Mouse (Mus musculus): ENCODE data around the gene Coq4. TPM values are rescaled to one million over a fixed set of nuclear protein-coding genes. Genes with fewer than 3 reads are reported as not detected.
"Not testable (repeated sequence)": the region's sequence is repeated elsewhere in the genome, so short reads cannot be mapped to it uniquely, and the experiment has no call there.

Gene Coq4
- total RNA-seq (2021): 10 to 100 TPM; 14.3 to 17.5 TPM

DNA sequence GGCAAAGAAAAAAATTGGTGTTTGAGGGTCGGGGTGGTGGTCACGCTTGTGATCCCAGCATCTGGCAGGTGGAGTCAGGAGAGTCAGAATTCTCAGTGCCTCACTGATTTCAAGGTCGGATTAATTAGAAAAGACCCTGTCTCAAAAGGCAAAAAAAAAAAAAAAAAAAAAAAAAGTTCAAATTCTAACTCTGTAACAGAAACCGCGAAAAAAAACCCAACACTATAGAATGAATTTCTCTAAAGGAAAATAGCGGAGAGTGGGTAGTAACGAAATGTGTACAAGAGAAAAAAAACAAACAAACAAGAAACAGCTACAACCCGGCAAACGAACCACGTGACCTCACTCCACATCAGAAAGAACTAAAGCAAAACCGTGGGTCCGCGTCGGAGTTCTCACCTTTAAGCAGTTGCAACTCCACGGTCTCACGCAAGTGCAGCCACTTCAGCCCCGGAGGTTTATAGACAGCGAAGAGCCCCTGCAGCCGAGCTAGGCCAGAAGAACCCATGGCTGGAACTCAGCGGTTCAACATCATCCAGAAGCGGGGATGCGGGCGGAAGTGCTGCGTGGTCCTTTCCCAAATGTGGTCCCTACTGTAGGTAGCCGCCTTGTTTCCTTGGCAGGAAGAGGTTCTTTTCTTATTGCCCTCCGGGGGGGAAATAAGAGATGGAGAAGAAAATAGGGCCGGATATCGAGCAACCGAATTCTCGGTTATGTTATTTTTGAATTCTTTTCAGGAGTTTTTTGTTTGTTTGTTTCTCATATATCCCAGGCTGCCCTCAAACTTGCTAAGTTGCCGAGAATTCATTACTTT is at the start of gene Coq4:
Coq4 (plus strand) TSS at position 390 of the 814 bp plus-strand sequence.
- intact Hi-C loops (cut with DNase I): no loop called here
- peak; percentile 95 for DNase-seq

DNA sequence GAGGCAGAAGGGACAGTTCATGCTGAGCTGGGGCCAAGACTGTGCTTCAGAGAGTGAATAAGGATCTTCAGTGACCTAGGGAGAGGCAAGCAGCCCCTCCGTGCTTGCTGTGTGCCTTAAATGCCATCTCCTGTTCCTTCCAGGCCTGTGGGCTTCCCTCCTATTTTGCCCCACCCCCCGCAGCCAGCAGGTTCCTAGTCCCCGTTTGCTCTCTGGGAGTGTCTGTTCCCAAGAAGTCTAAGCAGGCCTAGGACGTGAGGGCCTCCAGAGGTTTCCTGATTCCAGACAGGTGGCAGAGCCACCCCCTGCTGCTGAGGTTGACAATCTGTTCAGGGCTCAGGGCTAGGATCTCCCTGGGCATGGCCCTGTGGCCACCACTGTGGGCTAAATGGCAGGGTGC is 48.5 kb upstream of the Coq4 start:
- no peak for DNase-seq
- intact Hi-C loops (cut with DNase I): no loop called here

DNA sequence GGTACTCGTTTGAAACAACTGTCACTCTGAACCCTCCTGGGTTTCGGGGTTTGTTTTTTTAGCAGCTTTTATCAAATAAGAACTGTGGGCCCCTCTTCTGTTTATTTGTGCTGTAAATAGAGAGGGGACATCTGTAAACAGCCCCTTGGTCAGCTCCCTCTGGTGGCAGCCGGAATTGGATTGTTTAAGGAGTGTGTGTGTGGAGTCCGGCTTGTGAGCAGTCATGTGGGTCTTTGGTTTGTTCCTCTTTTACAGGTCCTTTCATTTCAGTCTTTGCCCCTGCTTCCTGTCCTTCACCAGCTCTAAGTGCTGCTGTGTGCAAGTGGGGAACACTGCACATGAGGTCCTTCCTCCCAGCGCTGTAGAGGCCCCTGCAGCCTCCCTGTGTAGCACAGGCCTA is 47.9 kb upstream of the Coq4 start:
- intact Hi-C loops (cut with DNase I): no loop called here
- DNase-seq: no peak

DNA sequence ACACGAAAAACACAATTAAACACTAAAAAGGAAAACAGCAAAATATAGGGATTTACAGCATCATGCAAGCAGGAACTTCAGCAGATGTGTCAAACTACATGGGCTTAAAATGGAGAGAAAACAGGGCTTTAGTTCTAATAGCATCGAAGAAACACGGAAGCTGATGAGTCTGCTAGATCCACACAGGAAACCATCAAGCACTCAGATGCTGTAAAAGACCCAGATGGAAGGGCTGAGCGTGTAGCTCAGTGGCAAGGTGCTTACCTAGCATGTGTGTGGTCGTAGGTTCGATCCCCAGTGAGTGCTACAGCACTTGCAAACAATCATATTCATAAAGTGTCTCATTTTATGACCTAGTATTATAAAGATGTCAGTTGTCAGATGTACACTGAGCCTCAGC is 46.1 kb upstream of the Coq4 start:
- intact Hi-C loops (cut with DNase I): no loop called here
- DNase-seq: no peak

DNA sequence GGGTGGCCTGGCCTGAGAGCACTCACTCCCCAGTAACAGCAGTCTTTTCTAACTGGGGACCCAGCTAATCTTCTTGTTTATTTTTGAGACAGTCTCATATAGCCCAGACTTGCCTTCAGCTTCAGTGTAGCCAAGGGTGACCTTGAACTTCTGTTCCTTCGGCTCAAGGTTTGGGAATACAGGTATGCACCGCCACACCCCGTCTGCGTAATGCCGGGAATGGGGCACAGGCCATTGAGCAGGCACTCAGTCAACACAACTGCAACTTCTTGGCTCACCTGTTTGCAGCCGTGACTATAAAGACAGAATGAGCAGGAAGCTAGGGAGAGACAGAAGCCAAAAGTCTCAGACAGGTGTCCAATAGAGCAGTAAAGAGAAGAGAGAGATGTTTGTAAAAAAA is 43.0 kb upstream of the Coq4 start:
- DNase-seq: no peak
- intact Hi-C loops (cut with DNase I): no loop called here

DNA sequence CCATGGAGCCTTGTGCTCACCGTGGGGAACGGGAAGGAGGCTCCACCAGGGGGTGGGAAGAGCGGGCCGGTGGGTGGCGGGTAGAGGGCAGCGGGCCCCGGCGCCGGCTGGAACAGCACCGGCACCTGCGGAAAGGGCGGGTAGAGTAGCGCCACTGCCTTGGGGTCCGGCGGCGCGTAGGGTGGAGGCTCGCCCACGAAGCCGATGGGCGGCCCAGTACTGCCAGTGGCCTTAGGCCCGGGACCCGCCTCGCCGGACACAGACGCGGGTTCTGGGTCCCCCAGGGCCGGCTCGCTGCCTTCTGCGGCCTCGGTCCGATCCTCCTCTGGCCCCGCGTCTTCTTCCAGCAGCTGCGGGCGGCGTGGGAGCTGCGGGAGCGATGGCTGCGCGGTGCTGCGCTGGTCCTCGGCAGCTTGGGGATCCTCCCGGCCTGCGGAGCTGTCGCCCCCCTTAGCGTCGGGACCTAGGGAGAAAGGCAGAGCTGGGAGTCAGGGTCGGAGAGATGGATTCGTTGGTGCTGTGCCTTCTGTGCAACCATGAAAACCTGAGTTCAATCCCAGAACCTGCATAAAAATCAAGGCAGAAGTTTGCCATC is 40.0 kb upstream of the Coq4 start:
- intact Hi-C loops (cut with DNase I): no loop called here
- DNase-seq: no peak

DNA sequence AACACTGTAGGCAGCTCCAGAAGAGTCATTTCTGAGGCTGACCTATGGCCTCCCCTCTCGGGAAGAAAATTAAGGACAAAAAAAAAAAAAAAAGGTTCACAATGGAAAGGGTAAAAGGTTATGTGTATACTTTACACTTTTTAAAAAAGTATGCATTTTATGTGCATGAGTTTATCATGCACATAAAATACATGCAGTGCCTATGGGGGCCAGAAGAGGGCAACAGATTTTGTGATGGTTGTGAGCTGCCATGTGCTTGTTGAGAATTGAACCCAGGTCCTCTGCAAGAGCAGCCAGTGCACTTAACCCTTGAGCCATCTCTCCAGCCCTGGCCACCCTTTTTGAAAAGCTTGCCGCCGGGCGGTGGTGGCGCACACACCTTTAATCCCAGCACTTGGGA is 39.4 kb upstream of the Coq4 start:
- no peak for DNase-seq

DNA sequence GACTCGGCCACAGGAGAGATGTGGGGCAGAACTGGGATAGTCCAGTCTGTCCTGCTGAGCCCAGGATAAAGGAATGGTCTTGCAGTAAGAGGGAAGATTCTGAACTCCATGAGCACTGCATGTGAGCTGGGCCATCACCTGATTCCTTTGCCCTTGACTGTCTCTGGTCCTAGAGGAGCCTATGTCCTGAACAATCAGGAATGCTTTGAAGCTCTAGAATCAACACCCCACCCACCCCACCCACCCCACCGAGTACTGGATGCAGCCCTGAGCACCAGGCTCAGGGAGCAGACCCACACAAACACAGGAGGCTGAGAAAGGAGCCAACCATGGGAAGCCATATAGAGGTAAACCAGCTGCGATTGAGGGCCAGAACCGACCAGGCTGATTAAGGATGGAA is 38.8 kb upstream of the Coq4 start:
- no peak for DNase-seq
- intact Hi-C loops (cut with DNase I): no loop called here

More for the DNA sequence above, 39.4 kb upstream of the Coq4 start:
- intact Hi-C loops (cut with DNase I): no loop called here

DNA sequence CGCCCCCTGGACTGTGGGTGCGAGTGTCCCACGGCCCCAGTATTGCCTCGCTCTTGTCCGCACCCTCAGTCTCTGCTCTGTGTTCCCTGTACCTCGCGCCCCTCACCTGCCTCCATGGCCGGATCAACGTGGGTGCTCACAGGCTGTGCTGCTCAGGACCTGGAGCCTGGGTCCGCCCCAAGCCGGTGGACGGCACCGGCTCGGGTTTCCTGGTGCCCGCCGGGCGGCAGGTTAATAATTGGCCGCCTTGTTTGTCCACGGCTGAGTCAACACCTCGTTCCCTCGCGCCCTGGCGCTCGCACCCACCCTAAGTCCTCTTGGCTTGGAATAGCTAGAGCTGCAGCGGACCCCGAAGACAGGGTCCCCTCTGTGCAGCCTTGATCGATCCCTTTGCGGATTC is 35.8 kb upstream of the Coq4 start, which contains the start of gene Gm13420:
Gm13420 (minus strand) TSS at position 189 of the 400 bp plus-strand sequence.
- intact Hi-C loops (cut with DNase I): no loop called here
- DNase-seq: no peak

DNA sequence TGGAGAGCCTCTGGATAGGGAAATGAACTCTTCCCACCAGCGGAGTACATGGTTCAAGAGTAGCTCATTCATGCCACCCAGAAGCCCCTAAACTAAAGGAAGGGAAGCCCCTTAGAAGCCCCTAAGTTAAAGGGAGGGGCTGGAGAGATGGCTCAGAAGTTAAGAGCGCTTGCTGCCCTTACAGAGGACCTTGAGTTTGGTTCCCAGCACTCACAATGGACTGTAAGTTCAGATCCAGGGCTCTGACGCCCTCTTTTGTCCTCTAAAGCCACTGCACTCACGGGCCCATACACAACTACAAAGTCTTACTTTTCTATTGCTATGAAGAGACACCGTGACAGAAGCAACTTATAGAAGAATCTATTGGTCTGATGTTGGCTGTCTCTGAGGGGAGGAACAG is 34.9 kb upstream of the Coq4 start:
- DNase-seq: no peak
- intact Hi-C loops (cut with DNase I): no loop called here

DNA sequence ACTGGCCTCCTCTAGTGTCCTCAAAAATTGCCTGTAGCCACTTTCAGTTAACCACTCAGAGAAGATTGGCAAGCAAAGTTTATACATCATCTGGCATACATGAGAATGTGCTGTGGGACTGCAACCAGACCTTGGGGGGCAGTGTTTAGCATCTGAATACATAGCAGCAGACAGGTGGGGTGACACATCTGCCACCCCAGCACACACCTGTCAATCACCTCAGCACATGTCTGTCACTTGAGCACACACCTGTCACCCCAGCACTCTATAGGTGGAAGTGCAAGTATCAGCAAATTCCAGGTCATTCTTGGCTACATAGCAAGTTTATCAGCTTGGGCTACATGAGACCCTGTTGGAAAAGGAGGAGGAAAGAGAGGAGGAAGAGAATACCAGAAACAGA is 31.6 kb upstream of the Coq4 start:
- intact Hi-C loops (cut with DNase I): no loop called here
- no peak for DNase-seq

DNA sequence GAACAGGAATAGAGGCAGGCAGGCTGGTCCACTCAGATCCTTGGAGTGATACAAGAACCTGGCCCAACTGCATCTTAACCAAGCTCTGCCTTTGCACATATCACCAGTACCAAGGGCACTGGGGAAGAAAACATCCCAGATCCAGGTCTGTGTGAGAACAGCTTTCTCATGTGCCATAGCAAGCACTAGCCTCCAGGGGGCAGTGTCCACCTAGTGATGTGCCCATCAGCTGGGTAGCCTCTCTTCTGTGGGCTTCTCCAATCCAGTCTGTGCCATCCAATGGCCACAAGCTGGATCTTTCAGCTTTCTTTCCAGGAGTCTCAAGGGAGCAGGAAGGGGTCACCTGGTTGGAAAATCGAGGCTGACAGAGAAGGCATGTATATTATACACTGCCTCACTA is 22.5 kb upstream of the Coq4 start:
- intact Hi-C loops (cut with DNase I): loop anchor here (2.0 kb wide), 2 partner anchors 52 to 94 kb away; no protein-coding TSS in a partner anchor
- peak; percentile 51 to 77 for DNase-seq

DNA sequence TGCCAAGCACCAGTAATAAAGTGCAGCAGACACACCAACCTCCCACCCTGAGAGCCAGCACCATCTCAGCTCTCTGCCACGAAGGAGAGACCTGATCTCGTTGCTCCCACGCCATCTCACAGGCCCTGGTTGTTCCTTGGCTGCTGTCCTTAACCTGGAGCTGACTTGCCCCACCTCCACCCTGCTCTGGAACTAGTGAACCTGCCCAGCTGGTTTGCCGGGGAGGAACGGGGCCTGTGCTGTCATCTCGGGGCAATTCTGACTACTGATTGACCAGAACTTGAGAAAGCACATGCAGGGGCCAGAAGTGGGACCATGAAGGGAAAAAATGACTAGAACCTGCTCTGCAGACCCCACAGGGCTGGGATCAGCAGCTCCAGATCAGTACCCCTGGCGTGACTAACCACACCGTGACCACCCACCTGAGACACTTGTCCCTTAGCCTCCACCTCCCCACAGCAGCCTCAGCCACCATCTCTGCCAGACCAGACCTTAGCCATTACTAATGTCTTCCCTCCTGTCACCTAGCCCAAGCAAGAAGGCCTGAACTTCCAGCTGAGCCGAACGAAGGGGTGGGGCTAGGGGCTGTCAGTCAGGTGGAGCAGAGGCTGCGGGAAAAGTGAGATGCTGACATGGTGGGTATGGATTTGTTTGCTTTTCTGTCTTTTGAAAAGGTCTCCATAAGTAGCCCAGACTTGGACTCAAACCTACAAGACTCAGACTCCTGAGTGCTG is 19.1 kb upstream of the Coq4 start:
- intact Hi-C loops (cut with DNase I): no loop called here
- DNase-seq: no peak

DNA sequence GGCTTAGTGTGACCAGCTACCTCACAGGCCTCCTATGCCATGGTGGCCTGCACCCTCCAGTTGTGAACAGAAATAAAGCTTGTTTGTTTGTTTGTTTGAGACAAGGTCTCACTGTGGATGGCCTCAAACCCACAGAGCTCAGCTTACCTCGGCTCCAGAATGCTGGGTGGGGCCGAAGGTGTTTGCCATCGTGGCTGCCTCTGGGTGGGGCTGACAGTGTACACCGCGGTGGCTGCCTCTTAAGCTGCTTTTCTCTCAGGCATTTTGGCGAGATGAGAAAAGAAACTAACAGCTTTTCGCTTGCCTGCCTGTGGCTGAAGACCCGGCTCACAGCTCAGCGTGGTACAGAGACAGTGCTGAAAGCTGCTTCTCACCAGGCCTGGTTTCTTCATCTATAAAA is 18.4 kb upstream of the Coq4 start:
- DNase-seq: no peak
- intact Hi-C loops (cut with DNase I): no loop called here

DNA sequence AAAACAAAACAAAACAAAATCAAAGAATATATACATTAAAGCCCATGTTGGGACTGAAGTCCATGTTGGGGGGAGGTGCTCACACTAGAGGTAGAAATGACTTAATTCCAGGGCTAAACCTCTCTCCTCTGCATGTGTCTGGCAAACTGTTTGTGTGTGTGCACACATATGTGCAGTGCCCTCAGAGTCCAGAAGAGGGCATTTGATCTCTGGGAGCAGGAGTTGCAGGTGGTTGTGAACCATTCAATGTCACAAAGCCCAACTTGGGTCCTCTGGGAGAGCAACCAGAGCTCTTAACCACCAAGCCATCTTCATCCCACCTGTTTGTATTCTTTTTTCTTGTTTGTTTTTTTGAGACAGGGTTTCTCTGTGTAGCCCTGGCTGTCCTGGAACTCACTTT is 17.1 kb upstream of the Coq4 start:
- intact Hi-C loops (cut with DNase I): no loop called here
- no peak for DNase-seq

DNA sequence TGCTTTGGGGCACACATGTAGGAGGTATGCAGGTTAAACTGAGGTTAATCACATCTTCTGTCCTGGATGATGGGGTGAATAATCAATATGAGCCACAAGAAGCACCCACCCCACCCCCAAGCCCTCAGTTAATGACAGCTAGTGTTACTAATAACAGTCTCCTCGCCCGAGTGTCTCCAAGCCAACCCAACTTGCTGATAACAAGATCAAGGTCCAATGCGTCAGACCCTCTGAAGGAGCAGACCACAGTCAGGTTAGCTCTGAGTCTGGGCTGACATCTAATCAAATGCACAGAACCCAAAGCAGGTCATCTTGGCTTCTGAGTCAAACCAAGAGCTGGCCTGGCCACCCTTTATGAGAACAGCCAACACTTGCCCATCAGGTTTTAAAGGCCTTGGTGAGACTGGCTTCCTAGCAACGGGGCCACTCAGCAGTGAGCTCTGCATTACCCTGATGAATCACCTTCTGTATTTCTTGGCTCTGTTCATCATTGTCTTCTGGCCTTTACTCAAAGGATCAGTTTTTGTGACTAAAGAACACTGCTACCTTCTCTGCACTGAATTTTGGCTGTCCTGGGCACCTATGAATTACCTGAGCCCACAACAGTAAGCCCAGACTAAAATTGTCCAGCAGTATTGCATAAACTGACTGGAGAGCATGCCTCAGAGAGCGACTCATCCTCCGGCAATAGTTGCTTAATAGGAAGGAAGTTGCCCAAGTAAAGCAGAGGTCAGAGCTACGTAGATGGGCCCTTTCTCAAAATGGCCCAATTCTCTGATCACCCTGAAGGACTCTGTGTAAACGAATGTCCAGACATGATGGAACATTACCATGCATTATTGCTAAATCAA is 15.5 kb upstream of the Coq4 start:
- DNase-seq: no peak
- intact Hi-C loops (cut with DNase I): no loop called here

DNA sequence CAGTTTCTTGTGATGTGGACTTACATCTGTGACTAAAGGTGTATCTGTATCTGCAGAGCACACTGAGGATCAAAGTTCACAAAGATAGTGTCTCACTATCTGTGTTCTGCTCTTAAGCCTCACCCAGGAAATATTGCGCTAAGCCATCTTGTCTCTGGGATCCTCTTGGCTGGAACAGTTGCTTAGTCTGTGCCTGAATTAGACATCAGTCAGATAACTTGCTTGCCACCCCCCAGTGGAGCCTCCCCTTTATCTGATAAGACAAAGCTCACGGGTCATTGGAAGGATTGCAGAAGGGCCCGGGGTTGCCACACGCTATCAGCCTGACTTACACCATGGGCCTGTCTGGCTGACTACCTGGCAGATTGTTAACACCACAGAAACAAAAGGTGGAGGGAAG is 14.0 kb upstream of the Coq4 start:
- intact Hi-C loops (cut with DNase I): no loop called here
- no peak for DNase-seq

DNA sequence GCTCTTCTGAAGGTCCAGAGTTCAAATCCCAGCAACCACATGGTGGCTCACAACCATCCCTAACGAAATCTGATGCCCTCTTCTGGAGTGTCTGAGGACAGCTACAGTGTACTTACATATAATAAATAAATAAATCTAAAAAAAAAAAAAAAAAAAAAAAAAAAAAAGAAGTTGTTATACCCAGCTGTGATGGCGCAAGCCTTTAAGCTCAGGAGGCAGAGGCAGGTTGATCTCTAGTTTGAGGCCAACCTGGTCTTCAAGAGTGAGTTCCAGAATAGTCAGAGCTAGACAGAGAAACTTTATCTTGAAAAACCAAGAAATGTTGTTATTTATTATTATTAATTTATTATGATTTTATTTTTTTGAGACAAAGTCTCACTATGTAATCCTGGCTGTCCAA is 6.0 kb upstream of the Coq4 start:
- DNase-seq; intact Hi-C loops (cut with DNase I): not testable (repeated sequence)

DNA sequence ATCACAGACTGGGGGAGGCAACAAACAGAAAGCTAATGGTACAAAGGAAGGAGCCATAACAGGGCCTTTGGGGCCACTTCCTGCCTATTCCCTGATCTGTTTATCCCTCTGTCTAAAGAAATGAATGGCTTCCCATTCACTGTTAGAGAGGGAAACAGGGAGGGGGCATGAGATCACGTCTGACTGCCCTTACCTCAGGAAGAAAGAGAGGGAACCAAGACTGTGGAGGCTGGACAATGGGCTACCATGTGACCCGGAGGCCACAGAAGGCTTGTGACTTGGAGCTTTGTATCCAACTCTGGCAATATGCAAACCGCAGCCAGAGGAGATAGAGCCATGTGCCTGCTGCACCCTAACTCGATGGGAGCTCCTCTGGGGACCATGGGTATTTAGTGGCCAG is 3.0 kb upstream of the Coq4 start:
- DNase-seq: no peak
- intact Hi-C loops (cut with DNase I): no loop called here

DNA sequence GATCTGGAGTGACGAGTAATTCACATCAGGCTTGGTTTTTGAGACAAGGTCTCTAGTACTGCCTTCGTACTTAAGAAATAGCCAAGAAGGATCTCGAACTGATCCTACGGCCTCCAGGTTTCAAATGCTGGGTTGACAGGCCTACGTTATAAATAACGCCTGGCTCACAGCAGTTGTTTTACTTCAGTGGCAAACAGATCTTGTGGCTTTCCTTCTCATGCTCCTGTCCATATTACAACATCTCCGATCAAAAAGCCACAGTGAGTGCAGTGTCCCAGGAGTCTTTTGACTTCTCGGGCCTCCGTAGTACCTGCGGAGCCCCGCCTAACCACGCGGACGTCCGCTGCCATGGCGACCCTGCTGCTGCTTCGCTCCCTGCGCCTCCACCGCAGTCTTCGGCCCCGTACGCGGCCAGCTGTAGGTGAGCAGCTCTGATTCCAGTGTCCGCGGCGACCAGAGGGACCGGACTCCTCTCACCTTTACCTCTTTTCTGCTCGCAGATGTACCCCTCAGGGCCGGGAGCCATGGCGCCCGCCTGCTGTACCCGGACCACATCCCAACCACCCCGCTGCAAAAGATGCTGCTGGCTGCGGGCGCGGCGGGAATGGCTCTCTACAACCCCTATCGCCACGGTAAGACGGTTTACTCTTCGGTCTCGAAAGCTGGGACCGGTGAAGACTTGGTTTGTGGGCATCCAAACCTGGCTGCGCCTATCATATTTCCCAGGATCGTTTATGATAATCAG is 816 bp downstream of the Coq4 start, which contains the start of gene Trub2:
Trub2 (minus strand) TSS at position 566 of the 745 bp plus-strand sequence.
- DNase-seq: peak; percentile 87 to 89
- intact Hi-C loops (cut with DNase I): no loop called here

Data from heart, postnatal 10 days (tissue).